Mouse (Mus musculus) layer of hippocampus, postnatal 14 days (tissue): ENCODE measurements around the gene Olfr173. TPM values are rescaled to one million over a fixed set of nuclear protein-coding genes. Genes with fewer than 3 reads are reported as not detected.

Experiments
- DNase-seq, 2 experiments: peaks; one replicate each; pipeline ENCODE4 v3.0.0; 2021 to 2022; ENCODE audit warnings: low spot score in 2 of 2, mixed read lengths in 1 of 2
- long read RNA-seq, 2 experiments: library from polyadenylated mRNA; stranded (forward); transcript quantifications; one replicate each; pipeline ENCODE4 v2.0.0; 2021
- microRNA-seq, 2 experiments: library from miRNA; unstranded; fragments of <30 nt; microRNA quantifications; one replicate each; pipeline ENCODE4 v1.2.0; 2021
- total RNA-seq, 2 experiments: library from RNA; stranded (reverse); gene quantifications; 2 replicates each; pipeline ENCODE4 v1.2.3; 2021

Olfr173 gene
- total RNA-seq: not detected
- long read RNA-seq, experiment 1: 0 reads
- long read RNA-seq, experiment 2: 0 reads

GRCm38 (mm10) chr16:58800168-58800567, at the start of gene Olfr173:
Gene Olfr173, minus strand, starts transcription at chr16:58800268.
- no peak for DNase-seq

GRCm38 (mm10) chr16:58826732-58827319, 26.8 kb upstream of the Olfr173 start, which contains the start of gene Olfr175-ps1:
Gene Olfr175-ps1, minus strand, starts transcription at chr16:58826782.
- DNase-seq: no peak

GRCm38 (mm10) chr16:58763076-58763475, 37.0 kb downstream of the Olfr173 start, which contains the start of gene Olfr172:
Gene Olfr172, minus strand, starts transcription at chr16:58763176.
- DNase-seq: no peak

- DNase-seq: no peak
These were observed 43.9 kb downstream of the Olfr173 start for GRCm38 (mm10) chr16:58756191-58756590.

- no peak for DNase-seq
These were observed 48.8 kb downstream of the Olfr173 start for GRCm38 (mm10) chr16:58751314-58751713.

GRCm38 (mm10) chr16:58746715-58747114, 53.4 kb downstream of the Olfr173 start:
- DNase-seq: no peak

Small RNA genes within 50 kb of the gene (microRNA-seq; reads per million reads assigned to microRNA genes)
- gene Gm27564: 0 to 0.28 reads per million in 2 experiments

Other genes with a start within 250 kb of the Olfr173 start
- not detected for gene Gm813, start 183.3 kb downstream of the Olfr173 start, total RNA-seq
- gene E330017A01Rik, start 161.5 kb downstream of the Olfr173 start, total RNA-seq: not detected
- gene Cpox, start 130.0 kb downstream of the Olfr173 start, total RNA-seq: 10 to 100 TPM; 45.4 to 53.0 TPM
- gene Gpr15, start 81.2 kb downstream of the Olfr173 start, total RNA-seq: not detected
- 10 to 100 TPM; 87.9 to 98.7 TPM for gene Cldnd1, start 72.4 kb downstream of the Olfr173 start, total RNA-seq
- gene Olfr172, start 37.1 kb downstream of the Olfr173 start, total RNA-seq: not detected
- not detected for gene Olfr175-ps1, start 26.5 kb upstream of the Olfr173 start, total RNA-seq
- not detected for gene Olfr177, start 74.5 kb upstream of the Olfr173 start, total RNA-seq
- not detected for gene Olfr178, start 91.8 kb upstream of the Olfr173 start, total RNA-seq
- not detected for gene Olfr181, start 128.5 kb upstream of the Olfr173 start, total RNA-seq
- not detected for gene Olfr180, start 129.1 kb upstream of the Olfr173 start, total RNA-seq
- not detected for gene Olfr183, start 195.1 kb upstream of the Olfr173 start, total RNA-seq
- gene Olfr186, start 230.0 kb upstream of the Olfr173 start, total RNA-seq: not detected
- gene Olfr187, start 239.5 kb upstream of the Olfr173 start, total RNA-seq: not detected